Mouse (Mus musculus) heart, embryonic 14.5 days (tissue): ENCODE measurements around the gene Gimd1. TPM values are rescaled to one million over a fixed set of nuclear protein-coding genes. Genes with fewer than 3 reads are reported as not detected.

Experiments used
- ATAC-seq: fragments of 200-750 bp; cut with Nextera tagmentation; 2 replicates; pipeline ENCODE4 v1.8.0; 2017; ENCODE audit warnings: low read depth, moderate TSS enrichment; ENCODE audit not compliant: insufficient number of reproducible peaks, insufficient read depth, low FRiP score
- H3K27ac ChIP-seq, 2 experiments: fragments of 200-500 bp in 1 of 2; fragments of 300-500 bp in 1 of 2; sonication (generic) in 1 of 2; replicated peaks in 1 of 2; 2 replicates each; pipeline ENCODE4 v1.5.1; 2012 to 2014; ENCODE audit warnings: low read depth in 2 of 2, low read length in 2 of 2, control low read depth in 1 of 2, mild to moderate bottlenecking in 1 of 2, mixed read lengths in 1 of 2; ENCODE audit not compliant: control insufficient read depth in 1 of 2, insufficient read depth in 1 of 2
- H3K27me3 ChIP-seq: fragments of 300-500 bp; sonication (generic); 2 replicates; pipeline ENCODE4 v1.6.1; 2014; ENCODE audit warnings: mild to moderate bottlenecking, low read length, control low read depth; ENCODE audit not compliant: control insufficient read depth, insufficient read depth
- H3K36me3 ChIP-seq: fragments of 300-500 bp; sonication (generic); 2 replicates; pipeline ENCODE4 v1.6.1; 2014; ENCODE audit warnings: mild to moderate bottlenecking, control low read depth, low read length, mixed read lengths; ENCODE audit not compliant: control insufficient read depth, insufficient read depth
- H3K4me1 ChIP-seq, 2 experiments: fragments of 200-500 bp in 1 of 2; fragments of 300-500 bp in 1 of 2; sonication (generic) in 1 of 2; 2 replicates each; pipeline ENCODE4 v1.6.1; 2012 to 2014; ENCODE audit warnings: low read length in 2 of 2, control low read depth in 1 of 2, mixed read lengths in 1 of 2; ENCODE audit not compliant: control insufficient read depth in 2 of 2, insufficient read depth in 2 of 2
- H3K4me2 ChIP-seq: fragments of 300-500 bp; sonication (generic); 2 replicates; pipeline ENCODE4 v1.6.1; 2014; ENCODE audit warnings: mild to moderate bottlenecking, low read length
- H3K4me3 ChIP-seq, 2 experiments: fragments of 200-500 bp in 1 of 2; fragments of 300-500 bp in 1 of 2; sonication (generic) in 1 of 2; 2 replicates each; pipeline ENCODE4 v1.5.1; 2012 to 2014; ENCODE audit warnings: low read length in 2 of 2, mild to moderate bottlenecking in 2 of 2, control low read depth in 1 of 2, low read depth in 1 of 2, moderate library complexity in 1 of 2; ENCODE audit not compliant: control insufficient read depth in 1 of 2, insufficient read depth in 1 of 2
- H3K9ac ChIP-seq: fragments of 300-500 bp; sonication (generic); 2 replicates; pipeline ENCODE4 v1.6.1; 2014; ENCODE audit warnings: mild to moderate bottlenecking, low read length
- H3K9me3 ChIP-seq: fragments of 300-500 bp; sonication (generic); 2 replicates; pipeline ENCODE4 v1.6.1; 2016; ENCODE audit warnings: low read length, control low read depth; ENCODE audit not compliant: control insufficient read depth
- WGBS: fragments of 180-500 bp; shearing (Covaris S2); extraction: QIAGEN DNeasy Blood & Tissue Kit; methylation state at CpG from one replicate; pipeline ENCODE4 v1.1.7; 2014; 5-methylcytosine and 5-hydroxymethylcytosine counted together
- polyA plus RNA-seq: library from polyadenylated mRNA; unstranded; fragments of >200 nt; fragmentation: Nextera tagmentation; extraction: Ambion mirVana; gene quantifications from 2 replicates; pipeline ENCODE4 v1.2.1, GENCODE M21; 2014

Gimd1 gene
- not detected in 2 replicates for polyA plus RNA-seq

- H3K4me2 ChIP-seq, result no peak within 1 kb of the TSS
- no peaks in the 10 kb centered on the region for H3K36me3 ChIP-seq
- no peaks in the 10 kb centered on the region for H3K4me1 ChIP-seq
- no peak for ATAC-seq
- WGBS, result 84% methylated on average over 11 of the region's 11 CpGs
- no peaks in the 10 kb centered on the region for H3K27me3 ChIP-seq
- H3K9ac ChIP-seq, result no peak within 1 kb of the TSS
- H3K9me3 ChIP-seq, result no peaks in the 10 kb centered on the region
- no peak within 1 kb of the TSS for H3K4me3 ChIP-seq
- no peak within 1 kb of the TSS for H3K27ac ChIP-seq
Measured at GRCm38 (mm10) chr3:132629601-132630239, at the start of gene Gimd1. Gene Gimd1 (plus strand): TSS chr3:132629820.

DNA sequence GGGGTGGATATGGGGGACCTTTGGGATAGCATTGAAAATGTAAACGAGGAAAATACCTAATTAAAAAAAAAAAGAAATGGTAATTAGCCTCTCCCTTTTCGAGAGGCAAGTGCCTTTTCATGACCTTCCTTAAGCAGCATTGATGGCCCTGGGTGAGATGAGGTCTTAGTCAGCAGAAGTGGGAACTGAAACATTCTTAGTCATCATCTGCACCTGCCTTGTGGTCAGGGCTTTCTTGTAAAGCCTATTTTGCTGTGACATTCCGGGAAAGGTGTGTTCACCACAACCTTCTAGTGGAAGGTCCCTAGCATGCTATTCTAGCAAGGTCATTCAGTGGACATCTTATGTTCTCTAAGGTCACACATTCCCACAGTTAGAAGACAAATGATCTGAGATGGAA, 48.4 kb upstream of the Gimd1 start:
- Histone ChIP-seq H3K4me3 (no peak overlapping the region), H3K27ac (no peak overlapping the region), H3K4me1 (no peaks in the 10 kb centered on the region), H3K36me3 (no peaks in the 10 kb centered on the region), H3K9me3 (no peaks in the 10 kb centered on the region), H3K27me3 (no peaks in the 10 kb centered on the region), H3K4me2 (no peak overlapping the region), H3K9ac (no peak overlapping the region)
- no peak for ATAC-seq
- 65% methylated on average over 3 of the region's 3 CpGs for WGBS

DNA sequence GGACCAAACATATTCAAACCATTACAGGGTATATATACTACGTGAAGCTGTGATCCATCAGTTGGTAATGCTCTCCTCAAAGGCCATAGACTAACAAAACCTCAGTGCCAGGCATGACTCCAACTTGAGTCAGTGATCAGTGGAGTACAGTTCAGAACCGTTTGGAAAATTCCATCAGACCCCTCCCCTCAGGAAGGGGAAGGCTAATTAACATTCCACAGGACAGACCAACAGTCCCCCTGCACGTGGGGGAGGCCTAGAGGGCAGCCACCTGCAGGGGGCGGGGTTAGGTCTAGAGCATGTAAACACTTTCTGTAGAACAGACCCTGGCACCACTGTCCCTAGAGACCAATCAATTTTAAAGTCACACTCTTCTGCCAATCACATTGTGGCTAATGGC, 47.3 kb upstream of the Gimd1 start:
- H3K36me3 ChIP-seq, result no peaks in the 10 kb centered on the region
- no peaks in the 10 kb centered on the region for H3K9me3 ChIP-seq
- no peak overlapping the region for H3K4me3 ChIP-seq
- no peaks in the 10 kb centered on the region for H3K27me3 ChIP-seq
- H3K9ac ChIP-seq, result no peak overlapping the region
- no peak overlapping the region for H3K27ac ChIP-seq
- WGBS, result 49% methylated on average over 4 of the region's 4 CpGs
- H3K4me1 ChIP-seq, result no peaks in the 10 kb centered on the region
- ATAC-seq, result no peak
- no peak overlapping the region for H3K4me2 ChIP-seq

DNA sequence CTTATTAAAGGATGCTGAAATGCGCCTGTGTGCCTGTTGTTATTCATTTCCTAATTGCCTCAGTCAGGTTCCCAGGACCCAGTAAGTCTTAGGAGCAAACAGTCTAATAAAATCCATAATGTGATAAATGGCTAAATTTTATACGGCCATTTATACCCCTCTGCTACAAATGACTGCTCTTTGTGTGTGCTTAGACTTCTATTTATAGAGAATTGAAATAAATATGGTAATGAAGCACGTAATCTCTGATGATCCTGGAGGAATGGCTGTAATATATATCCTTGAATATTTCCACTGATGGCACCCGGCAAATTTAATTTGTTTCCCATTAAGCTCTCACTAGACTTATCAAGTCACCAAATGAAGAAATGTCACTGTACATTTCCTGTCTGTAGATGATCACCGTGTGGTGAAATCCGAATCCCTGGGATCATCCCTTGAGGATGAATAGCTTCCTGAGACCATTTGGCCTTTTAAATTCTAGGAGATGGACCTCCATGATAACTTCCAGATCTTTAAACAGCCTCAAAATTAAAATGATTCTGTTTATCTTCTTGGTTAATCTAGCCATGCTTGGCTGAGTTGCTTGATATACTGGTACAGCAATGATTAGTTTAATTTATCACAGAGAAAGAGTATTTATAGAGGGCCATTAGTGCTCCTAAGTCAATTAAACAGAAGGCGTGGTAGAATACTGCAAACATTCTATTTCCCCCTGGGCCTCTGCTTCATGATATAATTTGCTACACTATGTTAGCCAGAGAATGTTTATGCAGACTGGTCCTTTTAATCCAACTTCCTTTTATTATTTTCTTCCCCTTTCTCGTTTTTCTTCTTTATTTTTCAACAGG, 44.3 kb upstream of the Gimd1 start:
- no peak for ATAC-seq
- no peaks in the 10 kb centered on the region for H3K36me3 ChIP-seq
- H3K9ac ChIP-seq, result no peak overlapping the region
- H3K4me3 ChIP-seq, result no peak overlapping the region
- 73% methylated on average over 8 of the region's 8 CpGs for WGBS
- no peak overlapping the region for H3K4me2 ChIP-seq
- no peaks in the 10 kb centered on the region for H3K9me3 ChIP-seq
- no peaks in the 10 kb centered on the region for H3K27me3 ChIP-seq
- H3K27ac ChIP-seq, result no peak overlapping the region
- no peaks in the 10 kb centered on the region for H3K4me1 ChIP-seq

- Histone ChIP-seq H3K36me3 (no peaks in the 10 kb centered on the region), H3K27me3 (no peaks in the 10 kb centered on the region), H3K9me3 (no peaks in the 10 kb centered on the region), H3K27ac (no peak overlapping the region), H3K9ac (no peak overlapping the region), H3K4me1 (no peaks in the 10 kb centered on the region), H3K4me3 (no peak overlapping the region), H3K4me2 (no peak overlapping the region)
- no peak for ATAC-seq
- WGBS, result 63% methylated on average over 1 of the region's 1 CpGs
Measured at GRCm38 (mm10) chr3:132588146-132588545, 41.5 kb upstream of the Gimd1 start.

- no peaks in the 10 kb centered on the region for H3K4me1 ChIP-seq
- no peak overlapping the region for H3K9ac ChIP-seq
- H3K9me3 ChIP-seq, result no peaks in the 10 kb centered on the region
- no peaks in the 10 kb centered on the region for H3K36me3 ChIP-seq
- H3K27me3 ChIP-seq, result no peaks in the 10 kb centered on the region
- H3K27ac ChIP-seq, result no peak overlapping the region
- no peak overlapping the region for H3K4me2 ChIP-seq
- no peak for ATAC-seq
- H3K4me3 ChIP-seq, result no peak overlapping the region
- 50% methylated on average over 3 of the region's 3 CpGs for WGBS
Measured at GRCm38 (mm10) chr3:132590010-132590409, 39.6 kb upstream of the Gimd1 start.

GRCm38 (mm10) chr3:132590604-132591003, 39.0 kb upstream of the Gimd1 start:
- Histone ChIP-seq H3K9ac (no peak overlapping the region), H3K36me3 (no peaks in the 10 kb centered on the region), H3K27me3 (no peaks in the 10 kb centered on the region), H3K4me2 (no peak overlapping the region), H3K4me3 (no peak overlapping the region), H3K9me3 (no peaks in the 10 kb centered on the region), H3K4me1 (no peaks in the 10 kb centered on the region), H3K27ac (no peak overlapping the region)
- no peak for ATAC-seq
- WGBS, result 54% methylated on average over 1 of the region's 1 CpGs
